Mouse (Mus musculus) MEL (cell line): ENCODE data around the gene Btbd3. TPM values are rescaled to one million over a fixed set of nuclear protein-coding genes. Genes with fewer than 3 reads are reported as not detected.

Experiments
- DNase-seq: peaks from one replicate; pipeline ENCODE4 v3.0.0; 2011; ENCODE audit warnings: low read depth, low spot score
- H3K27ac ChIP-seq: 2 replicates; pipeline ENCODE4 v1.5.1; 2012; ENCODE audit warnings: low read depth, mild to moderate bottlenecking, control low read depth, low read length, moderate library complexity; ENCODE audit not compliant: control insufficient read depth
- H3K27me3 ChIP-seq, 2 experiments: fragments of 150-350 bp in 1 of 2; sonication (generic) in 1 of 2; 2 replicates each; pipeline ENCODE4 v1.6.1; 2012; ENCODE audit warnings: low read length in 2 of 2, mild to moderate bottlenecking in 2 of 2, improper control_type of control experiment in 1 of 2, moderate library complexity in 1 of 2; ENCODE audit not compliant: insufficient read depth in 2 of 2, control insufficient read depth in 1 of 2
- H3K36me3 ChIP-seq, 2 experiments: 2 replicates each; pipeline ENCODE4 v1.6.1; 2012 to 2014; ENCODE audit warnings: low read length in 2 of 2, improper control_type of control experiment in 1 of 2, inconsistent platforms in 1 of 2, mild to moderate bottlenecking in 1 of 2; ENCODE audit not compliant: insufficient read depth in 2 of 2, control insufficient read depth in 1 of 2
- H3K4me1 ChIP-seq, 2 experiments: fragments of 150-350 bp in 1 of 2; sonication (generic) in 1 of 2; 2 replicates each; pipeline ENCODE4 v1.6.1; 2012; ENCODE audit warnings: low read length in 2 of 2, improper control_type of control experiment in 1 of 2, mild to moderate bottlenecking in 1 of 2; ENCODE audit not compliant: insufficient read depth in 2 of 2, control insufficient read depth in 1 of 2
- H3K4me3 ChIP-seq, 2 experiments: fragments of 150-350 bp in 1 of 2; sonication (generic) in 1 of 2; 2 replicates each; pipeline ENCODE4 v1.5.1; 2012; ENCODE audit warnings: low read depth in 2 of 2, low read length in 2 of 2, mild to moderate bottlenecking in 2 of 2, moderate library complexity in 2 of 2, control low read depth in 1 of 2, improper control_type of control experiment in 1 of 2; ENCODE audit not compliant: control insufficient read depth in 1 of 2, insufficient read depth in 1 of 2
- H3K79me2 ChIP-seq: 2 replicates; pipeline ENCODE4 v1.6.1; 2012; ENCODE audit warnings: mild to moderate bottlenecking, low read length, moderate library complexity; ENCODE audit not compliant: control insufficient read depth, poor library complexity, insufficient read depth
- H3K9ac ChIP-seq: 2 replicates; pipeline ENCODE4 v1.6.1; 2012; ENCODE audit warnings: low read depth, mild to moderate bottlenecking, control low read depth, low read length, moderate library complexity; ENCODE audit not compliant: control insufficient read depth, poor library complexity, severe bottlenecking
- H3K9me3 ChIP-seq: fragments of 150-350 bp; sonication (generic); replicated peaks from 2 replicates; pipeline ENCODE4 v1.6.1; 2012; ENCODE audit warnings: mild to moderate bottlenecking, low read length, improper control_type of control experiment, moderate library complexity; ENCODE audit not compliant: insufficient read depth
- BHLHE40 ChIP-seq: IDR thresholded peaks from 2 replicates; pipeline ENCODE4 v1.6.1; 2012; ENCODE audit warnings: low read depth, mild to moderate bottlenecking, inconsistent platforms, low read length, improper control_type of control experiment, borderline replicate concordance
- CHD2 ChIP-seq: IDR thresholded peaks from 2 replicates; pipeline ENCODE4 v1.6.1; 2011; ENCODE audit warnings: low read length, improper control_type of control experiment
- CTCF ChIP-seq, 3 experiments: IDR thresholded peaks in 2 of 3; conservative IDR thresholded peaks in 1 of 3; 2 replicates each; pipeline ENCODE4 v1.5.1; 2011 to 2012; ENCODE audit warnings: low read length in 3 of 3, low read depth in 2 of 3, mild to moderate bottlenecking in 2 of 3, improper control_type of control experiment in 1 of 3, inconsistent platforms in 1 of 3, mixed read lengths in 1 of 3, moderate library complexity in 1 of 3; ENCODE audit not compliant: control insufficient read depth in 1 of 3, insufficient read depth in 1 of 3, poor library complexity in 1 of 3, severe bottlenecking in 1 of 3
- ELF1 ChIP-seq: IDR thresholded peaks from 2 replicates; pipeline ENCODE4 v1.6.1; 2014; ENCODE audit warnings: low read depth, mild to moderate bottlenecking, inconsistent platforms, low read length, improper control_type of control experiment, moderate library complexity
- GABPA ChIP-seq: IDR thresholded peaks from 2 replicates; pipeline ENCODE4 v1.6.1; 2012; ENCODE audit warnings: low read depth, mild to moderate bottlenecking, inconsistent platforms, low read length, improper control_type of control experiment, moderate library complexity
- JUND ChIP-seq: IDR thresholded peaks from 2 replicates; pipeline ENCODE4 v1.6.1; 2011; ENCODE audit warnings: low read depth, mild to moderate bottlenecking, improper control_type of control experiment, low read length
- MAFK ChIP-seq: IDR thresholded peaks from 2 replicates; pipeline ENCODE4 v1.6.1; 2011; ENCODE audit warnings: low read depth, mild to moderate bottlenecking, low read length, improper control_type of control experiment, borderline replicate concordance
- MAZ ChIP-seq: IDR thresholded peaks from 2 replicates; pipeline ENCODE4 v1.6.1; 2012; ENCODE audit warnings: low read depth, mild to moderate bottlenecking, inconsistent platforms, low read length, improper control_type of control experiment
- MEF2A ChIP-seq: IDR thresholded peaks from 2 replicates; pipeline ENCODE4 v1.6.1; 2014; ENCODE audit warnings: low read depth, mild to moderate bottlenecking, inconsistent platforms, low read length, improper control_type of control experiment; ENCODE audit not compliant: poor library complexity, insufficient replicate concordance, severe bottlenecking; ENCODE audit errors: extremely low read depth
- MXI1 ChIP-seq: IDR thresholded peaks from 2 replicates; pipeline ENCODE4 v1.6.1; 2011; ENCODE audit warnings: mild to moderate bottlenecking, low read depth, low read length, improper control_type of control experiment
- MYC ChIP-seq: IDR thresholded peaks from 2 replicates; pipeline ENCODE4 v1.6.1; 2011; ENCODE audit warnings: low read depth, mild to moderate bottlenecking, low read length, improper control_type of control experiment, moderate library complexity
- NELFE ChIP-seq: IDR thresholded peaks from 2 replicates; pipeline ENCODE4 v1.6.1; 2011; ENCODE audit warnings: low read depth, low read length, improper control_type of control experiment
- NRF1 ChIP-seq: IDR thresholded peaks from 2 replicates; pipeline ENCODE4 v1.6.1; 2014; ENCODE audit warnings: low read depth, mild to moderate bottlenecking, inconsistent platforms, low read length, improper control_type of control experiment, moderate library complexity; ENCODE audit not compliant: poor library complexity, insufficient read depth, severe bottlenecking
- POLR2A ChIP-seq, 2 experiments: IDR thresholded peaks; 2 replicates each; pipeline ENCODE4 v1.6.1; 2011 to 2012; ENCODE audit warnings: low read length in 2 of 2, mild to moderate bottlenecking in 2 of 2, control low read depth in 1 of 2, improper control_type of control experiment in 1 of 2, low read depth in 1 of 2, moderate library complexity in 1 of 2; ENCODE audit not compliant: control insufficient read depth in 1 of 2, insufficient read depth in 1 of 2, poor library complexity in 1 of 2
- RCOR1 ChIP-seq: IDR thresholded peaks from 2 replicates; pipeline ENCODE4 v1.6.1; 2012; ENCODE audit warnings: low read depth, mild to moderate bottlenecking, inconsistent platforms, low read length, improper control_type of control experiment
- SIN3A ChIP-seq: IDR thresholded peaks from 2 replicates; pipeline ENCODE4 v1.6.1; 2012; ENCODE audit warnings: low read length, improper control_type of control experiment, inconsistent platforms
- TAL1 ChIP-seq: IDR thresholded peaks from 2 replicates; pipeline ENCODE4 v1.6.1; 2012; ENCODE audit warnings: mild to moderate bottlenecking, inconsistent platforms, low read length, moderate library complexity, mixed read lengths
- TBP ChIP-seq: IDR thresholded peaks from 2 replicates; pipeline ENCODE4 v1.8.0; 2011; ENCODE audit warnings: low read depth, low read length, improper control_type of control experiment
- UBTF ChIP-seq: IDR thresholded peaks from 2 replicates; pipeline ENCODE4 v1.6.1; 2012; ENCODE audit warnings: low read depth, mild to moderate bottlenecking, inconsistent platforms, low read length, improper control_type of control experiment, moderate library complexity, borderline replicate concordance; ENCODE audit not compliant: insufficient read depth
- USF1 ChIP-seq: IDR thresholded peaks from 2 replicates; pipeline ENCODE4 v1.6.1; 2014; ENCODE audit warnings: low read depth, mild to moderate bottlenecking, inconsistent platforms, low read length, improper control_type of control experiment, moderate library complexity
- ZNF384 ChIP-seq: IDR thresholded peaks from 2 replicates; pipeline ENCODE4 v1.6.1; 2012; ENCODE audit warnings: low read depth, mild to moderate bottlenecking, inconsistent platforms, low read length, improper control_type of control experiment
- polyA plus RNA-seq, 2 experiments: library from polyadenylated mRNA; stranded (reverse) in 1 of 2; unstranded in 1 of 2; fragments of >175 nt in 1 of 2; fragments of >200 nt in 1 of 2; gene quantifications; 2 replicates each; pipeline versions ENCODE4 v1.2.1 to v1.2.4; 2012; ENCODE audit warnings: low replicate concordance in 2 of 2, low read depth in 1 of 2; ENCODE audit not compliant: insufficient read length in 2 of 2, insufficient read depth in 1 of 2, missing spikeins in 1 of 2
- total RNA-seq: library from RNA; depleted of rRNA; stranded (reverse); fragments of 300-350 nt; gene quantifications from 2 replicates; pipeline ENCODE4 v1.2.3, GENCODE M21; 2012

The Btbd3 gene
- total and polyA plus RNA-seq, 3 experiments: not detected

DNA sequence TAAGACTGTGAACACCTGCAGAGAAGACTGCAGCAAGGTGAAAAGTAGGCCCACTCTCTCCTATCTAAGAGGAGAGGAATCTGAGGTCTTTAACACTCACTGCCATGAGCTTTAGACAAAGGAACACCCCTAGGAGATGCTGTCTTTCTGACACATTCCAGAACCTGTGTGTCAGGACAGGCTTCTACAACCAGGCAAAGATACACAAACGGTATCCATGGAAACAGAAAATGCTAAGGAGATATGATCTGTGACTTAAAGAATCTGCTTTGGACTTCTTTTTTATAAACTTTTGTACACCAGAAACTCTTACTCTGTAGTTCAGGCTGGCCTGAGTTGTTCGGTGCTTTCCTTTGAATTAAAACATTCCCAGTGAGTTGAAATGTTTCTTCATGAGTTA lies 329.6 kb downstream of the Btbd3 start:
- Histone ChIP-seq H3K9ac (no peak overlapping the region), H3K4me1 (no peaks in the 10 kb centered on the region), H3K79me2 (no peaks in the 10 kb centered on the region), H3K27me3 (no peaks in the 10 kb centered on the region), H3K27ac (no peak overlapping the region), H3K4me3 (no peak overlapping the region), H3K9me3 (no peaks in the 10 kb centered on the region), H3K36me3 (no peaks in the 10 kb centered on the region)
- no peak for DNase-seq
- no peak for TF ChIP-seq NELFE
- TF ChIP-seq GABPA: no peak
- no peak for TF ChIP-seq UBTF
- TF ChIP-seq SIN3A: no peak
- TF ChIP-seq CTCF (IDR thresholded peaks at IDR 0.05 in 2 of 3, conservative IDR thresholded peaks at IDR 0.05 in 1 of 3; ENCODE audit: control insufficient read depth in 1 of 3, insufficient read depth in 1 of 3, low read depth in 2 of 3, low read length in 3 of 3, poor library complexity in 1 of 3, severe bottlenecking in 1 of 3): no peak
- no peak for TF ChIP-seq RCOR1
- no peak for TF ChIP-seq ZNF384
- no peak for TF ChIP-seq MAFK
- no peak for TF ChIP-seq NRF1

DNA sequence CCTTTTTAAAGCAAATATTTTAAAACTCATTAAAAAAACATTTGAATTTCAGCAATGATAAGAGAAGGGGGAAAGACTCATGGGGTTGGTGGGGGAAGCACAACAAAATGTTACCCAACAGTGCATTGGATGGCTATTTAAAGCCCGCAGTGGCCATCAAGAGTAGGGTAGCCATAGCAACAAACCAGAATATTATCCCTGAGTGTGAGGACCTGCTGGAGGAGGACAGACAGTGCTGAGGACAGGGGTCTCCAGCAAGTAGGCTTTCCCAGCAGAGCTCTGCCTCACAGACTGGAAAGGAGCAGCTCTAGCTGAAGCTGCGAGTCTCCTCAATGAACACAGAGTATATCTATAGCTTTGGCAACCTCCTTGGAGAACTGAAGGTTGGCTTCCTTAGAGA lies 331.0 kb downstream of the Btbd3 start:
- no peak for TF ChIP-seq CHD2
- Histone ChIP-seq H3K4me3 (no peak overlapping the region), H3K27ac (no peak overlapping the region), H3K79me2 (no peaks in the 10 kb centered on the region), H3K9me3 (no peaks in the 10 kb centered on the region), H3K36me3 (no peaks in the 10 kb centered on the region), H3K4me1 (no peaks in the 10 kb centered on the region), H3K27me3 (no peaks in the 10 kb centered on the region), H3K9ac (no peak overlapping the region)
- DNase-seq: no peak

DNA sequence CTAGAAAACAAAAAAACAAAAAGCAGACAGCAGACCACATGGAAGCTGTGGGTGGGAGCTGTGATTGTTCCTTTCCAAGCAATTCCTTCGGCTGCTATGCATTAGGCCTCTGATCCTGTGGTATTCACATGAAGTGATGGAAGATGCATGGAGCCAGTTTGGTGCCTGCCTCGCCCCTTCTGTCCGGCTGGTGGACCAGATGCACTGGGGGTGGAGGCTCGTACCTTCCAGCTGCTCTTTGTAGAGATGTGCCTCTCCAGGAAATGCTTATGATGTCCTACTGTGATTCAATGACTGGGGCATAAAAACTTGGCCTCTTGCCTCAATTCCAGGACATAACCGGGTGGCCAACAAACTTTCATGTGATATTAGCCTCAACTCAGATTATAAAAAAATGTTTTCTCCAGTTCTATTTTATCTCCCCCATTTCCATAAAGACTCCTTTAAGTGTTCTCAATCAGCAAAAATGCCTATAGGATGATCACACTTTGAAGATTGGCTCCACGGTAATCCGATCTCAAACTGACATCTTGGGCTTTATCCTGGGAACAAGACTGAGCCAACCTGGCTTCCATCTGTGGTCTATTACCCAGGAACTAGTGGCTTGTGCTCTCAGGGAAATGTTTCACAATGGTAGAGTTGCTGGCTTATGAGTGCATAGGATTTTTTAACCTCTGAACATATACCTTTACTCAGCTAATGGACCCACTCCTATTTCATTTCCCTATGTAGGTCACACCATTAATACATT lies 331.6 kb downstream of the Btbd3 start:
- H3K9ac ChIP-seq: no peak overlapping the region
- no peak overlapping the region for H3K27ac ChIP-seq
- no peak for DNase-seq
- no peaks in the 10 kb centered on the region for H3K79me2 ChIP-seq
- H3K36me3 ChIP-seq: no peaks in the 10 kb centered on the region
- no peaks in the 10 kb centered on the region for H3K4me1 ChIP-seq
- no peak for TF ChIP-seq MXI1
- no peak for TF ChIP-seq ZNF384
- no peak for TF ChIP-seq POLR2A (IDR thresholded peaks at IDR 0.05; ENCODE audit: control insufficient read depth in 1 of 2, insufficient read depth in 1 of 2, low read depth in 1 of 2, low read length in 2 of 2, poor library complexity in 1 of 2)
- no peak for TF ChIP-seq TBP
- TF ChIP-seq MEF2A: no peak
- TF ChIP-seq GABPA: no peak
- no peak for TF ChIP-seq TAL1
- no peak for TF ChIP-seq ELF1
- TF ChIP-seq BHLHE40: no peak
- no peak for TF ChIP-seq JUND
- TF ChIP-seq MAZ: no peak
- no peak for TF ChIP-seq USF1
- no peak for TF ChIP-seq MYC
- no peak for TF ChIP-seq CHD2
- TF ChIP-seq NELFE: no peak
- H3K27me3 ChIP-seq: no peaks in the 10 kb centered on the region
- no peak overlapping the region for H3K4me3 ChIP-seq
- no peaks in the 10 kb centered on the region for H3K9me3 ChIP-seq
